Mouse (Mus musculus): ENCODE data around the gene Porcn. TPM values are rescaled to one million over a fixed set of nuclear protein-coding genes. Genes with fewer than 3 reads are reported as not detected.

Gene Porcn
- polyA plus RNA-seq, 1 experiment = 67.5 TPM

DNA sequence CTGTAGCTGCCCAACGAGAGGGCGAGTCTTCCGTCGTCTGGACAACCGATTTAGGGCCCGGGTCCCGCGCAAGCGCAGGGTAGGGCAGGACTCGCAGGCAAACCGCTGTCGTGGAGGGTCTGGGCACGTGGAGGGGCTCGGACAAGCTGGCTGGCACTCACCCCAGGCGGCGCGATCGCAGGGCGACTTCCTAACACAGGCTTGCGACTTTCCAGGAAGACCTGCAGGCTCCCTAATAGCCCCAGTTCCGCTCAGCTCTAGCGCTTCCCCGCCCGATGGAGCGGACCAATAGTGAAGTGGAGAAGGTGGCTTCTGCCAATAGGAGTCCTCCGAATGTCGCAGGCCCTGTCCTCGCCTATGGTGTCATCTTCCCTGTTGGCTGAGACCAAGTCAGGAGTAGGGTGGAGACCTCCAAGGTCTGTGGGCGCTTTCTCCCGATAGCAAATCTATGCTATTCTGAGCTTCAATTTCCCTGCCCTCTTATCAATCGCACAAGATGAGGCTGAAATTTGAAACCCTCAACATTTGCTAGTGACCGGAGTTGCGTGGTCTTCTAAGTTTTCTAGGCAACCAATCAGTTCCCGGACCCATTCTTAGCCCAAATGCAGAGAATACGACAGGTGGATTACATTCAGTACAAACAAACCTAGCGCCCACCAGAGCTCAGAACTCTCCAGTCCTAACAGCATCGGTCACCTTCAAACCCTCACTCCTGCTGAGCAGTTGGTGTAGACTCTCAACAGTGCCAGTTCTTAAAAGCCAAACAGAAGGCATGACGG, 13.5 kb downstream of the Porcn start:
- H3K36me3 ChIP-seq (ENCODE audit: control insufficient read depth, insufficient read depth) = no peaks in the 10 kb centered on the region
- peak overlapping the region; percentile 4 for H3ac ChIP-seq (ENCODE audit: control insufficient read depth, insufficient read length)
- H3K4me3 ChIP-seq = peak overlapping the region; percentile 48
- H3K4me2 ChIP-seq (ENCODE audit: low read depth) = peak overlapping the region; percentile 99
- no peak for TF ChIP-seq SRF (IDR thresholded peaks at IDR 0.05; ENCODE audit: control insufficient read depth, insufficient read length, low read depth)
- TF ChIP-seq MYOG (IDR thresholded peaks at IDR 0.05; ENCODE audit: control insufficient read depth in 1 of 3, insufficient read depth in 1 of 3, insufficient read length in 2 of 3, low read depth in 2 of 3) = no peak
- TF ChIP-seq USF1 (IDR thresholded peaks at IDR 0.05; ENCODE audit: low read depth) = no peak
- TF ChIP-seq POLR2AphosphoS2 (IDR thresholded peaks at IDR 0.05; ENCODE audit: insufficient read length, low read depth) = peak; percentile 76
- TF ChIP-seq REST (IDR thresholded peaks at IDR 0.05; ENCODE audit: insufficient read depth, insufficient read length) = no peak
- peak; percentile 86 for TF ChIP-seq POLR2A (IDR thresholded peaks at IDR 0.05; ENCODE audit: insufficient read length, low read depth)
- no peak for TF ChIP-seq E2F4 (IDR thresholded peaks at IDR 0.05; ENCODE audit: insufficient read depth)
- no peak for TF ChIP-seq TCF3 (IDR thresholded peaks at IDR 0.05; ENCODE audit: insufficient read length, low read depth)
- TF ChIP-seq MAX (IDR thresholded peaks at IDR 0.05; ENCODE audit: low read depth) = no peak
- H3K79me2 ChIP-seq (ENCODE audit: control insufficient read depth, insufficient read depth) = peaks cover 8% of the 10 kb centered on the region
- no peaks in the 10 kb centered on the region for H3K27me3 ChIP-seq (ENCODE audit: control insufficient read depth, insufficient read depth, insufficient read length)

DNA sequence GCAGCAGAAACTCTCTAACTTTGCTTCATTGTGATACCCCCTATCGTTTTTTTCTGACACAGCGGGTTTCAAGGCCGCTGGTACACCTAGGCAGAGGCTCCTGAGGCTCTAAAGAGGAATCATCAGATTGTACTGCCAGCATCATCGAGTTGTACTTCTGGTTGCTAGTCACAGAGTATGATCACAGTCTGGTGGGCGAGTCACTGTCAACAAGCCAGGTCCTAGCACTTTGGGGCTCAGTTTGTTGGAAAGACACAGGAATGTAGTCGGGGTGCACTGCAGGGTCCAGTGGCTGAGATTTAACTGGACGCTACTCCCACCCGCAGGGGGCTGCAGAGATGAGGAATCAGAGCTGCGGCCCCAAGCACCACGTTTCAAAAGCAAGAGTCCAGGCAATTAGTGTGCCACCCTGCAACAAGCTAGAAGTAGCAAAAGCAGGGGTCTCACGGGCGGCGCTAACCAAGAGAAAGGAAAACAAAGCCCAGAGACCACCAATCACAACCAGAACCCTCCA, 14.1 kb downstream of the Porcn start:
- Histone ChIP-seq H3K79me2 (ENCODE audit: control insufficient read depth, insufficient read depth) (peaks cover 8% of the 10 kb centered on the region), H3K36me3 (ENCODE audit: control insufficient read depth, insufficient read depth) (peaks cover 2% of the 10 kb centered on the region), H3ac (ENCODE audit: control insufficient read depth, insufficient read length) (peak overlapping the region; percentile 4), H3K4me2 (ENCODE audit: low read depth) (peak overlapping the region; percentile 71), H3K27me3 (ENCODE audit: control insufficient read depth, insufficient read depth, insufficient read length) (no peaks in the 10 kb centered on the region), H3K4me3 (peak overlapping the region; percentile 48)
- TF ChIP-seq POLR2A (IDR thresholded peaks at IDR 0.05; ENCODE audit: insufficient read length, low read depth) = no peak
- TF ChIP-seq REST (IDR thresholded peaks at IDR 0.05; ENCODE audit: insufficient read depth, insufficient read length) = no peak

DNA sequence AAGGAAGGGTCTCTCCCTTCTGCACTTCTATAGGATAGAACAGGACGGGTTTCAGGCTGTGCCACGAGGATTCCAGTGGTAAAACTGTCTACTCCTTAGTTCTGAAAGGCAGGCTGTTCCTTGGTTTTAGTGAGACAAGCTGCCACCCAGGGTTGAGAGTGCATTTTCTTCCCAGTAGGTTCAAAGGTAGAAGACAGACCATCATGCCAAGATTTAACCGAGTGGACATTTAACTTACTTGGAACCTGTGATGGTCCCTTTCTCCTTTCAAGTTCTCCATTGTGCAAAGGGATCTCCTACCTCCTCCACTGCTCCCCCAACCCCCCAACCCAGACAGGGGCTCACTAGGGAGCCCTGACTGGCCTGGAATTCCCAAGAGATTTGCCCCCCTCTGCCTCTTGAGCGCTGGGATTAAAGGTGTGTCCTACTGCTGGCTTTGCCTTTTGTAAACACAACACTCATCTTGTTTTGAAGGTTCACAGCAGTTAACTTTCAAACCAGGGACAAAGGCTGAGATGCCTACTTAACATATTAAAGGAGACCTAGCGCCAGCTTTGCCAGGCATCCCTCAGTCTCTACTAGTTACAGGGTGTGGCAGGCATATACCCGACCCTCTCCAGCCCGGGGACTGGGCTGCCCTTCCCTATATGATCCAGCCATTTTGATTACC, 23.3 kb downstream of the Porcn start:
- TF ChIP-seq TCF3 (IDR thresholded peaks at IDR 0.05; ENCODE audit: insufficient read length, low read depth) (no peak), CEBPB (IDR thresholded peaks at IDR 0.05; ENCODE audit: insufficient read depth, poor library complexity, severe bottlenecking) (no peak), REST (IDR thresholded peaks at IDR 0.05; ENCODE audit: insufficient read depth, insufficient read length) (no peak), E2F4 (IDR thresholded peaks at IDR 0.05; ENCODE audit: insufficient read depth) (no peak), USF1 (IDR thresholded peaks at IDR 0.05; ENCODE audit: low read depth) (no peak), MYOD1 (IDR thresholded peaks at IDR 0.05; ENCODE audit: control insufficient read depth in 1 of 3, insufficient read length in 2 of 3, low read depth in 2 of 3) (no peak), POLR2AphosphoS2 (IDR thresholded peaks at IDR 0.05; ENCODE audit: insufficient read length, low read depth) (no peak), POLR2A (IDR thresholded peaks at IDR 0.05; ENCODE audit: insufficient read length, low read depth) (no peak)
- H3K4me3 ChIP-seq = no peak overlapping the region
- H3K79me2 ChIP-seq (ENCODE audit: control insufficient read depth, insufficient read depth) = no peaks in the 10 kb centered on the region
- no peaks in the 10 kb centered on the region for H3K27me3 ChIP-seq (ENCODE audit: control insufficient read depth, insufficient read depth, insufficient read length)
- H3ac ChIP-seq (ENCODE audit: control insufficient read depth, insufficient read length) = no peak overlapping the region
- peaks cover 8% of the 10 kb centered on the region for H3K36me3 ChIP-seq (ENCODE audit: control insufficient read depth, insufficient read depth)
- H3K4me2 ChIP-seq (ENCODE audit: low read depth) = no peak overlapping the region

DNA sequence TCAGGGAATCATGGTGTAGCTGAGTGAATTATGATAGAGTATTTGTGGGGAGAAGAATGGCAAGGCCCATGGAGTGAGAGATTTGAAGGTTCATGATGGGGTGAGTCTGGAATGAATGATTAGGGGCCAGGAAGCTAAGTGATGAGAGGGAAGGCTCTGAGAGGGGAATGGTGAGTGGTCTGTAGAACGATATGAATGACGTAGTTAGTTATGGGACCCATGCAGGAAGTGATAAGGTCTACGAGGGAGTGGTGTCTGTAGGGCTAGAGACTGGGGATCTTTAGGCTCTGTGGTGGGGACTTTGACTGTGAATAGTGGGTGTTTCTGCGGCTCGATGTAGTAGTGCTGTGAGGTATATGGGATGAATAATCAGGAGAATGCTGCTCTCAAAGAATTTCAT, 26.7 kb downstream of the Porcn start:
- H3K27me3 ChIP-seq (ENCODE audit: control insufficient read depth, insufficient read depth, insufficient read length) = no peaks in the 10 kb centered on the region
- no peak overlapping the region for H3K4me2 ChIP-seq (ENCODE audit: low read depth)
- no peaks in the 10 kb centered on the region for H3K36me3 ChIP-seq (ENCODE audit: control insufficient read depth, insufficient read depth)
- TF ChIP-seq POLR2AphosphoS2 (IDR thresholded peaks at IDR 0.05; ENCODE audit: insufficient read length, low read depth) (no peak), MYOD1 (IDR thresholded peaks at IDR 0.05; ENCODE audit: control insufficient read depth in 1 of 3, insufficient read length in 2 of 3, low read depth in 2 of 3) (no peak), SRF (IDR thresholded peaks at IDR 0.05; ENCODE audit: control insufficient read depth, insufficient read length, low read depth) (no peak), CEBPB (IDR thresholded peaks at IDR 0.05; ENCODE audit: insufficient read depth, poor library complexity, severe bottlenecking) (no peak), REST (IDR thresholded peaks at IDR 0.05; ENCODE audit: insufficient read depth, insufficient read length) (no peak), TCF12 (IDR thresholded peaks at IDR 0.05; ENCODE audit: insufficient read depth, poor library complexity, severe bottlenecking) (no peak), TCF3 (IDR thresholded peaks at IDR 0.05; ENCODE audit: insufficient read length, low read depth) (no peak), MAX (IDR thresholded peaks at IDR 0.05; ENCODE audit: low read depth) (no peak), POLR2A (IDR thresholded peaks at IDR 0.05; ENCODE audit: insufficient read length, low read depth) (no peak), MYOG (IDR thresholded peaks at IDR 0.05; ENCODE audit: control insufficient read depth in 1 of 3, insufficient read depth in 1 of 3, insufficient read length in 2 of 3, low read depth in 2 of 3) (no peak), USF1 (IDR thresholded peaks at IDR 0.05; ENCODE audit: low read depth) (no peak), E2F4 (IDR thresholded peaks at IDR 0.05; ENCODE audit: insufficient read depth) (no peak)
- H3ac ChIP-seq (ENCODE audit: control insufficient read depth, insufficient read length) = no peak overlapping the region
- peaks cover 6% of the 10 kb centered on the region for H3K79me2 ChIP-seq (ENCODE audit: control insufficient read depth, insufficient read depth)
- H3K4me3 ChIP-seq = no peak overlapping the region

DNA sequence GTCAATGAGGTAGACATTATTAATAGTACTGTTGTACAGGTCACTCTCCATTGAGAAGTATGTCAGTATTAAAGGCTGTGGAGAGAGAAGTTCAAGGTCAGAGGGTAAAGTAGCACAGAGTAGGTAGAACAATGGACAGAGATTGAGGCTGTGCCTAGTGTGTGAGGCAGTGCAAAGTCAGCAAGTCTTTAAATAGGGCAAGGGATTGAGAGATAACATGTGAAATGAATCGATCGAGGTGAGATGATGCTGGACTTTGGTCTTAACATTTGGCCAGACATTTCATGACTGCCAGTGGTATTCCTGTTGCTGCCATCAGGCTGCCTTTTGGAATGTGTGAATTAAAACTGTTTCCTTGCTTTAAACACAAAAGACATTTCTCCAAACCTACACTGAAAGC, 27.5 kb downstream of the Porcn start:
- H3K36me3 ChIP-seq (ENCODE audit: control insufficient read depth, insufficient read depth) = no peaks in the 10 kb centered on the region
- H3K4me2 ChIP-seq (ENCODE audit: low read depth) = no peak overlapping the region
- H3ac ChIP-seq (ENCODE audit: control insufficient read depth, insufficient read length) = no peak overlapping the region
- no peak for TF ChIP-seq MYOD1 (IDR thresholded peaks at IDR 0.05; ENCODE audit: control insufficient read depth in 1 of 3, insufficient read length in 2 of 3, low read depth in 2 of 3)
- TF ChIP-seq MAX (IDR thresholded peaks at IDR 0.05; ENCODE audit: low read depth) = no peak
- TF ChIP-seq MYOG (IDR thresholded peaks at IDR 0.05; ENCODE audit: control insufficient read depth in 1 of 3, insufficient read depth in 1 of 3, insufficient read length in 2 of 3, low read depth in 2 of 3) = no peak
- TF ChIP-seq SRF (IDR thresholded peaks at IDR 0.05; ENCODE audit: control insufficient read depth, insufficient read length, low read depth) = no peak
- no peak for TF ChIP-seq REST (IDR thresholded peaks at IDR 0.05; ENCODE audit: insufficient read depth, insufficient read length)
- TF ChIP-seq CEBPB (IDR thresholded peaks at IDR 0.05; ENCODE audit: insufficient read depth, poor library complexity, severe bottlenecking) = no peak
- TF ChIP-seq POLR2AphosphoS2 (IDR thresholded peaks at IDR 0.05; ENCODE audit: insufficient read length, low read depth) = no peak
- no peak for TF ChIP-seq TCF12 (IDR thresholded peaks at IDR 0.05; ENCODE audit: insufficient read depth, poor library complexity, severe bottlenecking)
- TF ChIP-seq E2F4 (IDR thresholded peaks at IDR 0.05; ENCODE audit: insufficient read depth) = no peak
- no peak for TF ChIP-seq POLR2A (IDR thresholded peaks at IDR 0.05; ENCODE audit: insufficient read length, low read depth)
- no peak for TF ChIP-seq TCF3 (IDR thresholded peaks at IDR 0.05; ENCODE audit: insufficient read length, low read depth)
- no peak for TF ChIP-seq USF1 (IDR thresholded peaks at IDR 0.05; ENCODE audit: low read depth)
- peaks cover 6% of the 10 kb centered on the region for H3K79me2 ChIP-seq (ENCODE audit: control insufficient read depth, insufficient read depth)
- H3K4me3 ChIP-seq = no peak overlapping the region
- H3K27me3 ChIP-seq (ENCODE audit: control insufficient read depth, insufficient read depth, insufficient read length) = no peaks in the 10 kb centered on the region

All from myocyte (in vitro differentiated cells).